Mouse (Mus musculus) spleen, postnatal 4 days (tissue): ENCODE measurements around the gene Omp.
"Not testable (repeated sequence)": the region's sequence is repeated elsewhere in the genome, so short reads cannot be mapped to it uniquely, and the experiment has no call there.

ENCODE experiments used
- DNase-seq, 2 experiments: peaks; one replicate each; pipeline ENCODE4 v3.0.0; 2022; ENCODE audit warnings: low spot score in 2 of 2

Omp gene

DNA sequence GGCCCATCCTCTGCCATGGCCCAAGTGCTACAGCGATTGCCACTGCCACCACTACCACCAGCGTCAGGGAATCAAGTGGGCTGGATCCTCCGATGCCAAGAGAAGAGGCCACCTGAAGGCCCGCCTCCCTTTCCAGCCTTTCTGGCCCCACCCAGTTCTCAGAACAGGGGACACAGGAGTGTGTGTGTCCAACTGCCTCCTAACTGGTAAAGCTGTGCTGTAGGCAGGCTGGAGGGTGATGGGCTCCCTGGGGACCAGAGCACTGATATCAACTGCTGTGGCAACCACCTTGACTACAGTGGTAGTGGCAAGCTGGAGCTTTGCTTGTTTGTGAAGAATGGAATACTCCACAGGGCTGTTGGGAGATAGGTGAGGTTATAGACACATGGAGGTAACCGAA lies at the start of gene Omp:
Gene Omp, minus strand, starts transcription at position 101 of the 400 bp plus-strand sequence.
- no peak for DNase-seq

DNA sequence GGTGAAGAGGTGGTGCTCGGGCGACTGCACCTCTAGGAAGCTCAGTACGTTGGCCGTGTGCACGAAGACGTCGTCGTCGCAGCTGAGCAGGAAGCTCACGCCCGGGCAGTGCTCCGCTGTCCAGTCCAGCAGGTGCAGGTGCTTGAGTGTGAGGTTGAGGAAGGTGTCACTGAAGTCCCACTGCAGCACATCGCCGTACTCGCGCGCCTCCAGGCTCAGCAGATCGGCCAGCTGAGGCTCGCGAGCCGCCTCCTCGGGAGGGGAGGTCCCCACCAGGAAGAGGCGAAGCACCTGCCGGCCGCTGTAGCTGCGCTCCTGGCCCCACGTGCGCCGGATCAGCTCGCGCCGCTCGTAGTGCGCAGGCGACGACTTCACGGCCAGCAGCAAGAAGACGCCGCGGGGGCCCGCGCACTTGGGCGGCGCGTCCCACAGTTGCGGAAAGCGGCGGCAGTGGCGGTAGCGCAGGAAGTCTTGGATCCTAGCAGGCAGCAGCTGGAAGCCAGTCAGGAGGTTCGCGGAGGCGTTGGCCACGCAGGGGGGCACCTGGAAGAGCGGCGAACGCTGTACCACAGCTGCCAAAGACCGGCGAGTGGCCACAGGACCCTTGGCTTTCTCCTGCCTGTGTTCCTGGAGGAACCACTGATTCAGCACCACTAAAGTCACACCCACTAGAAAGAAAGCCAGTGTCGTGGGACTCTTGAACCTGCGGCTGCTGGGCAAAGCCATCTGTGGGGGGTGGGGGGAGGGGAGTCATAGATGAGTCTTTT lies 48.9 kb upstream of the Omp start:
- no peak for DNase-seq

GRCm38 (mm10) chr7:98193515-98194025 lies 48.3 kb upstream of the Omp start:
- no peak for DNase-seq

GRCm38 (mm10) chr7:98191571-98192250 lies 46.4 kb upstream of the Omp start:
- DNase-seq, result no peak

GRCm38 (mm10) chr7:98190578-98190977 lies 45.3 kb upstream of the Omp start:
- no peak for DNase-seq

DNA sequence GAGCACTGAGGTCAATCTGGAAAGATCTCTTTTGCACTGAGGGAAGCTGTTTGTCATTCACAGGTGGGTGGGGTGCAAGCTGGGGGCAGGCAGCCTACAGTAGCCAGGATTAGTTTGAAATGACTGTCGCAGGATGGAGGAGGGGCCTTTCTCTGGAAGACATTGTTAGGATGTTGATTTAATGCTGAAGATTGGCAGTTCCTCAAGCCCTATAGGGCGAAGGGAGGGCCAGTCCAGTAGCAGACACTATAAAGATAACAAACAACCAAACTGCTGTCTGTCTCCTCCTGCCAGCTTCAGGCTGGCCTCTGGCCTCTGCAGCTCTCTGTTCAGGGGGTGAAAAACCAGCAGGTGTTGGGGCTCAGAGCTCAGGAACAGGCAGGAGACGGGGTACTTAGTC lies 44.4 kb upstream of the Omp start:
- DNase-seq, result no peak

DNA sequence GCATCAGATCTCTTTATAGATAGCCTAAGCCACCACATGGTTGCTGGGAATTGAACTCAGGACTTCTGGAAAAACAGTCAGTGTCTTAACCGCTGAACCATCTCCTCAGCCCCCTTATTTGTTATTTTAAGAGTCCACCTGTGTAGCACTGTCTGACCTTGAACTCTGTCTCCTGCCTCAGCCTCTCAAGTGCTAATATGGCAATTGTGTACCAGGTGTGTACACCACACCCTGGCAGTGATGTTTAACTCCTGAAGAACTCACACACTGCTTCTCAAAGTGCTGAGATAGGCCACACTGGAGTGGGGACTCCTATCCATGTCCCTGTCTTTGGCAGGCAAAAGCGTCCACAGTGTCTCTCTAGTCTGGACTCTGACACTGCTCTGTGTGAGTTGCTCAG lies 43.4 kb upstream of the Omp start:
- no peak for DNase-seq

GRCm38 (mm10) chr7:98188238-98188637 lies 42.9 kb upstream of the Omp start:
- DNase-seq, result no peak

DNA sequence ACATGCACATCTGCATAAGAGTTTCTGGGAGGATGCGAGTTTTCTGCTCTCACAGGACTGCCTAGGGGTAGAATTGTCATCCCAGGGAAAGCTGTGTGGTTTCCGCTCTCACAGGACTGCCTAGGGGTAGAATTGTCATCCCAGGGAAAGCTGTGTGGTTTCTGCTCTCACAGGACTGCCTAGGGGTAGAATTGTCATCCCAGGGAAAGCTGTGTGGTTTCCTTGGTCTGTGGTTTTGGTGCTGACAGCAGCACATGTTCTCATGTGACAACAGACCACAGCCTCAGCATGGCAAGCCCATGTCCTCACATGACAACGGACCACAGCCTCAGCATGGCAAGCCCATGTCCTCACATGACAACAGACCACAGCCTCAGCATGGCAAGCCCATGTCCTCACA lies 42.0 kb upstream of the Omp start:
- not testable (repeated sequence) for DNase-seq

DNA sequence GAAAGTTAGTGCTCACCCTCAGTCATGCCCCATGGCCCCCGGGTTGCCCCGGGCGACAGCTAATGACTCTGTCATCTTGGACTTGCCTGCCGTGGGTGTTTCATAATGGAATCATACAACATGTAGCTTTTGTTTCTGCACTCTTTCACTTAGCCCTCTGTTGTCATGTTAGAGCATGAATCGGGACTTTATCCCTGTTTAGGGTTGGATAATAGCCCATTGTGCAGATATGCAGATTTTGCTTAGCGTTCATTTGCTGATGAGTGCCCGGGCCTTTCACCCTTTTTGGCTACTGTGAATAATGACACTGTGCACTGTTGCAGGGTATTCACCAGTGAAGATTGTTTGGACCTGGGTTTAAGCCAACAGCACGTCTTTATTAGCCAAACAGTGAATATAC lies 41.3 kb upstream of the Omp start:
- DNase-seq, result no peak

GRCm38 (mm10) chr7:98185326-98185725 lies 40.0 kb upstream of the Omp start:
- DNase-seq, result no peak

GRCm38 (mm10) chr7:98178560-98179231 lies 33.4 kb upstream of the Omp start:
- DNase-seq, result no peak

- peak; percentile 75 to 84 for DNase-seq
Measured at GRCm38 (mm10) chr7:98177929-98178559, 32.7 kb upstream of the Omp start, which contains the start of gene Capn5. Capn5 (minus strand) TSS chr7:98178274.

DNA sequence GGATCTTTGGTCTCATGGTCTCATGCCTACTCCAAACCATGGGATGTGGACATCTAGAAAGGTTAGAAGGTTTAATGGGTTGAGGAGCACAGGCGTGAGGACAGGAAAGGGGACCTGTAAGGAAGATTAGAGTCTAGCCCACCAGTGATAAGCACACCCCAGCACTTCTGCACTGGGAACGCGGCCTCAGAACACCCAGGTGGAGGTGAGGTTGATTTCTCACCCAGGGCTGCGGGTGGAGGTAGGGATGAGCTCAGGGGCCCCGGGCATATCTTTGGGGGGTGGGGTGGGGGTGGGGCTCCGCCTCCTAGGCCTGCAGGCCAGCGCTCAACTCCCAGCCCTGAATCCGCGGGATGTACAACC lies 32.2 kb upstream of the Omp start:
- no peak for DNase-seq

GRCm38 (mm10) chr7:98177071-98177485 lies 31.8 kb upstream of the Omp start:
- DNase-seq, result peak in 1 of 2 experiments; percentile 69

DNA sequence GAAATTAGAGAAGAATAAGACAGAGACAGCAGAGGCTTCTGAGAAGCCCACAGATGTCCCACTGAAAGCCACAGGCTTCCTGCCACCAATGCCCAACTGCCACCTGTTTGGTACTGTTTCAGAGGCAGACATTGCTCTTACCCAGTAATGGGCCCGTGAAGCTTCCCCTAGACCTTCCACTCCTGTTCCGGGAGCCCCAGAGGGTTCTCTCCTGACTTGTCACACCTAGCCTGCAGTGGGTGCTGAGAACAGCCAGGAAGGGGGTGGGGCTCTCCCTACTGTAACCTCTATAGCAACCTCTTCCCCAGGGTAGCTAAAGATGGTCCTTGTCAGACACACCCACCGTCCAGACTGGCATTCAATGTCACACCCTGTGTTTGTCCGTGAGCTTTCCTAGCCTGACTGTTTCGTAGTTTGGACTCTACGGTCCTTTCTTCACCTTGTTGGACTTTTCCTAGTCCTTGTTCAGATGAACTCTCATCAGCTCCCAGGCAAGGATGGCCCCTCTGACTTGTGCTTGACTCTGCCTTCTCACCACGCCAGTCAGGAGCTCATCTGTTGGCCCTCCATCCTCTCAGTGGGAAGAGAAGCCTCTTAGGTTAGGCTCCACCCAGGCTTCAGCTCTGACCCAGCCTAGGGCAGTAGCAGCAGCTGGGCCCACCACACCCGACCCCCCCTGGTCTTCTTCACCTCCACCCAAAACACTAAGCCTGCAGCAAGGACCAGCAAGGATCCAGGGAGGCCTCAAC lies 31.2 kb upstream of the Omp start:
- DNase-seq, result peak; percentile 51 to 72

GRCm38 (mm10) chr7:98174883-98175755 lies 29.8 kb upstream of the Omp start:
- DNase-seq, result peak; percentile 79 to 84

DNA sequence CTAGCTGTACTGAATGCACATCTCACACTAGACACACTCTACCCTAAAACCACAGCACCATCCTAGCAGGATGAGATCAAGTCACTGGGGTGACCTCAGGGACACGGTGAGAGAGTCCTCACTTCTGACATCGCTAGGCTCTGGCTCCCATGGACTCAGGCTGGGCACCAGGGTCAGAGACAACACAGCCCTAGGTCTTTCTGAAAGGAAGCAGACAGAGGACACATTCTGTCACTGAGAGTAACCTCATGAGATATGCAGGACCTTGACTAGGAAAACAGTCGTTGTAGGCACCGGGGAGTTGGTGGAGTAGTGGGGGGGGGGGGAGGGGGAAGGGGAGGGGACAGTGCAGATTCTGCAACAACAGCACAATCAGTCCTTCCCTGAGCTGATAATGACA lies 28.1 kb upstream of the Omp start:
- no peak for DNase-seq

GRCm38 (mm10) chr7:98172661-98173060 lies 27.4 kb upstream of the Omp start:
- DNase-seq, result no peak
